Mouse (Mus musculus) kidney, adult 2 months (tissue): ENCODE results near the gene Ttll11. TPM values are rescaled to one million over a fixed set of nuclear protein-coding genes. Genes with fewer than 3 reads are reported as not detected.

Source experiments
- DNase-seq: peaks from one replicate; pipeline ENCODE4 v3.0.0; 2021
- H3K27ac ChIP-seq: fragments of 200-500 bp; 2 replicates; pipeline ENCODE4 v1.5.1; 2012; ENCODE audit warnings: low read depth, low read length, control low read depth, inconsistent platforms; ENCODE audit not compliant: insufficient read depth
- H3K27me3 ChIP-seq: fragments of 200-500 bp; replicated peaks from 2 replicates; pipeline ENCODE4 v1.6.1; 2012; ENCODE audit warnings: mild to moderate bottlenecking, moderate library complexity, low read length, inconsistent platforms; ENCODE audit not compliant: control insufficient read depth, insufficient read depth
- H3K36me3 ChIP-seq: fragments of 200-500 bp; 2 replicates; pipeline ENCODE4 v1.6.1; 2012; ENCODE audit warnings: mild to moderate bottlenecking, moderate library complexity, low read length, inconsistent platforms; ENCODE audit not compliant: control insufficient read depth, insufficient read depth
- H3K4me1 ChIP-seq: fragments of 200-500 bp; 2 replicates; pipeline ENCODE4 v1.6.1; 2011; ENCODE audit warnings: low read length; ENCODE audit not compliant: control insufficient read depth, insufficient read depth
- H3K4me3 ChIP-seq: fragments of 200-500 bp; 2 replicates; pipeline ENCODE4 v1.5.1; 2011; ENCODE audit warnings: mild to moderate bottlenecking, low read depth, low read length, control low read depth; ENCODE audit not compliant: insufficient read depth
- CTCF ChIP-seq: fragments of 200-500 bp; conservative IDR thresholded peaks from 2 replicates; pipeline ENCODE4 v1.5.1; 2011; ENCODE audit warnings: low read depth, mild to moderate bottlenecking, control low read depth, low read length, moderate library complexity, mixed read lengths; ENCODE audit not compliant: insufficient read depth, insufficient read length
- POLR2A ChIP-seq: fragments of 200-500 bp; IDR thresholded peaks from one replicate; pipeline ENCODE4 v1.6.1; 2011; ENCODE audit warnings: low read depth, low read length, control low read depth
- WGBS: fragments of 180-500 bp; shearing (Covaris S2); methylation state at CpG from one replicate; pipeline ENCODE4 v1.1.7; 2018; 5-methylcytosine and 5-hydroxymethylcytosine counted together
- polyA plus RNA-seq: library from polyadenylated mRNA; depleted of rRNA; stranded (reverse); fragments of >200 nt; gene quantifications from 2 replicates; pipeline ENCODE4 v1.2.3, GENCODE M21; 2012

The Ttll11 gene
- polyA plus RNA-seq, 1 experiment: 0.41 TPM

GRCm38 (mm10) chr2:35720956-35721355, 258.8 kb downstream of the Ttll11 start:
- Histone ChIP-seq H3K4me1 (no peaks in the 10 kb centered on the region), H3K4me3 (no peak overlapping the region), H3K36me3 (no peaks in the 10 kb centered on the region), H3K27ac (no peak overlapping the region), H3K27me3 (no peaks in the 10 kb centered on the region)
- 85% methylated on average over 9 of the region's 9 CpGs for WGBS
- TF ChIP-seq CTCF: no peak
- no peak for TF ChIP-seq POLR2A
- no peak for DNase-seq

GRCm38 (mm10) chr2:35720550-35720949, 259.2 kb downstream of the Ttll11 start:
- no peak for DNase-seq
- TF ChIP-seq POLR2A (no peak), CTCF (no peak)
- H3K27ac ChIP-seq: no peak overlapping the region
- no peak overlapping the region for H3K4me3 ChIP-seq
- H3K36me3 ChIP-seq: no peaks in the 10 kb centered on the region
- no peaks in the 10 kb centered on the region for H3K27me3 ChIP-seq
- WGBS: 91% methylated on average over 13 of the region's 13 CpGs
- no peaks in the 10 kb centered on the region for H3K4me1 ChIP-seq

GRCm38 (mm10) chr2:35720104-35720503, 259.6 kb downstream of the Ttll11 start:
- Histone ChIP-seq H3K27ac (no peak overlapping the region), H3K4me3 (no peak overlapping the region), H3K4me1 (no peaks in the 10 kb centered on the region), H3K36me3 (no peaks in the 10 kb centered on the region), H3K27me3 (no peaks in the 10 kb centered on the region)
- TF ChIP-seq POLR2A: no peak
- 93% methylated on average over 12 of the region's 12 CpGs for WGBS
- no peak for DNase-seq

- H3K4me3 ChIP-seq: no peak overlapping the region
- TF ChIP-seq POLR2A (no peak), CTCF (no peak)
- DNase-seq: no peak
- no peaks in the 10 kb centered on the region for H3K36me3 ChIP-seq
- no peaks in the 10 kb centered on the region for H3K4me1 ChIP-seq
- no peak overlapping the region for H3K27ac ChIP-seq
- no peaks in the 10 kb centered on the region for H3K27me3 ChIP-seq
- WGBS: 92% methylated on average over 12 of the region's 12 CpGs
Observed at GRCm38 (mm10) chr2:35719230-35720005, 260.3 kb downstream of the Ttll11 start.

GRCm38 (mm10) chr2:35718662-35719061, 261.1 kb downstream of the Ttll11 start:
- Histone ChIP-seq H3K4me1 (no peaks in the 10 kb centered on the region), H3K27me3 (no peaks in the 10 kb centered on the region), H3K4me3 (no peak overlapping the region), H3K36me3 (no peaks in the 10 kb centered on the region), H3K27ac (no peak overlapping the region)
- 96% methylated on average over 9 of the region's 9 CpGs for WGBS
- no peak for DNase-seq
- TF ChIP-seq POLR2A (no peak), CTCF (no peak)

- DNase-seq: peak; percentile 45
- TF ChIP-seq POLR2A (no peak), CTCF (no peak)
- H3K36me3 ChIP-seq: no peaks in the 10 kb centered on the region
- WGBS: 61% methylated on average over 5 of the region's 5 CpGs
- no peaks in the 10 kb centered on the region for H3K27me3 ChIP-seq
- H3K4me3 ChIP-seq: no peak overlapping the region
- H3K4me1 ChIP-seq: no peaks in the 10 kb centered on the region
- H3K27ac ChIP-seq: 0 out of 2 replicates have a peak overlapping the region, but pooled peaks have one; percentile 21
Observed at GRCm38 (mm10) chr2:35718003-35718500, 261.7 kb downstream of the Ttll11 start.

GRCm38 (mm10) chr2:35716175-35716574, 263.5 kb downstream of the Ttll11 start:
- Histone ChIP-seq H3K4me1 (no peaks in the 10 kb centered on the region), H3K36me3 (no peaks in the 10 kb centered on the region), H3K4me3 (no peak overlapping the region), H3K27ac (no peak overlapping the region), H3K27me3 (no peaks in the 10 kb centered on the region)
- DNase-seq: no peak
- TF ChIP-seq POLR2A: no peak
- TF ChIP-seq CTCF: no peak
- 52% methylated on average over 1 of the region's 1 CpGs for WGBS

GRCm38 (mm10) chr2:35715485-35715884, 264.2 kb downstream of the Ttll11 start:
- WGBS: 85% methylated on average over 3 of the region's 3 CpGs

More at GRCm38 (mm10) chr2:35715485-35715884, 264.2 kb downstream of the Ttll11 start:
- Histone ChIP-seq H3K27me3 (no peaks in the 10 kb centered on the region), H3K4me1 (no peaks in the 10 kb centered on the region), H3K4me3 (no peak overlapping the region), H3K27ac (no peak overlapping the region), H3K36me3 (no peaks in the 10 kb centered on the region)
- TF ChIP-seq POLR2A: no peak
- no peak for TF ChIP-seq CTCF
- no peak for DNase-seq
